Mouse (Mus musculus): ENCODE results near the gene Hoxc12. TPM values are rescaled to one million over a fixed set of nuclear protein-coding genes. Genes with fewer than 3 reads are reported as not detected.

Gene Hoxc12
- not detected in 2 replicates for polyA plus RNA-seq (2014; fragmentation: Nextera tagmentation; extraction: Ambion mirVana)

- no peak within 1 kb of the TSS for H3K9ac ChIP-seq
- no peak for ATAC-seq (ENCODE audit: low FRiP score)
- 2% methylated on average over 31 of the region's 31 CpGs for WGBS
- H3K4me1 ChIP-seq (replicated peaks; ENCODE audit: control insufficient read depth, insufficient read depth, low read length) = no peaks in the 10 kb centered on the region
- H3K4me2 ChIP-seq (replicated peaks) = no peak within 1 kb of the TSS
- no peaks in the 10 kb centered on the region for H3K36me3 ChIP-seq (replicated peaks; ENCODE audit: control insufficient read depth, insufficient read depth)
- DNase-seq (ENCODE audit: low spot score) = no peak
- no peaks in the 10 kb centered on the region for H3K9me3 ChIP-seq (ENCODE audit: control insufficient read depth, low read length)
- H3K27me3 ChIP-seq (ENCODE audit: control insufficient read depth, insufficient read depth, low read length) = peaks cover 100% of the 10 kb centered on the region
- H3K27ac ChIP-seq = no peak within 1 kb of the TSS
- H3K4me3 ChIP-seq (replicated peaks; ENCODE audit: low read length) = no peak within 1 kb of the TSS
Observed at GRCm38 (mm10) chr15:102936279-102936972, at the start of gene Hoxc12. Gene Hoxc12 (plus strand): TSS chr15:102936757.

GRCm38 (mm10) chr15:102895115-102895514, 41.4 kb upstream of the Hoxc12 start:
- Histone ChIP-seq H3K9me3 (ENCODE audit: control insufficient read depth, low read length) (no peaks in the 10 kb centered on the region), H3K4me2 (replicated peaks) (no peak overlapping the region), H3K9ac (no peak overlapping the region), H3K27ac (no peak overlapping the region), H3K36me3 (replicated peaks; ENCODE audit: control insufficient read depth, insufficient read depth) (no peaks in the 10 kb centered on the region), H3K27me3 (ENCODE audit: control insufficient read depth, insufficient read depth, low read length) (peaks cover 37% of the 10 kb centered on the region), H3K4me3 (replicated peaks; ENCODE audit: low read length) (no peak overlapping the region), H3K4me1 (replicated peaks; ENCODE audit: control insufficient read depth, insufficient read depth, low read length) (no peaks in the 10 kb centered on the region)
- ATAC-seq (ENCODE audit: low FRiP score) (no peak), DNase-seq (ENCODE audit: low spot score) (no peak)
- 89% methylated on average over 6 of the region's 6 CpGs for WGBS

- peaks cover 95% of the 10 kb centered on the region for H3K27me3 ChIP-seq (ENCODE audit: control insufficient read depth, insufficient read depth, low read length)
- ATAC-seq (ENCODE audit: low FRiP score) = no peak
- H3K4me3 ChIP-seq (replicated peaks; ENCODE audit: low read length) = no peak overlapping the region
Observed at GRCm38 (mm10) chr15:102904946-102905345, 31.6 kb upstream of the Hoxc12 start.

GRCm38 (mm10) chr15:102909536-102909935, 27.0 kb upstream of the Hoxc12 start:
- WGBS = 1% methylated on average over 4 of the region's 4 CpGs

More at GRCm38 (mm10) chr15:102904946-102905345, 31.6 kb upstream of the Hoxc12 start:
- H3K9me3 ChIP-seq (ENCODE audit: control insufficient read depth, low read length) = no peaks in the 10 kb centered on the region
- H3K4me2 ChIP-seq (replicated peaks) = no peak overlapping the region
- H3K4me1 ChIP-seq (replicated peaks; ENCODE audit: control insufficient read depth, insufficient read depth, low read length) = no peaks in the 10 kb centered on the region
- no peak overlapping the region for H3K9ac ChIP-seq
- WGBS = 63% methylated on average over 1 of the region's 1 CpGs
- H3K36me3 ChIP-seq (replicated peaks; ENCODE audit: control insufficient read depth, insufficient read depth) = no peaks in the 10 kb centered on the region
- no peak for DNase-seq (ENCODE audit: low spot score)
- no peak overlapping the region for H3K27ac ChIP-seq

DNA sequence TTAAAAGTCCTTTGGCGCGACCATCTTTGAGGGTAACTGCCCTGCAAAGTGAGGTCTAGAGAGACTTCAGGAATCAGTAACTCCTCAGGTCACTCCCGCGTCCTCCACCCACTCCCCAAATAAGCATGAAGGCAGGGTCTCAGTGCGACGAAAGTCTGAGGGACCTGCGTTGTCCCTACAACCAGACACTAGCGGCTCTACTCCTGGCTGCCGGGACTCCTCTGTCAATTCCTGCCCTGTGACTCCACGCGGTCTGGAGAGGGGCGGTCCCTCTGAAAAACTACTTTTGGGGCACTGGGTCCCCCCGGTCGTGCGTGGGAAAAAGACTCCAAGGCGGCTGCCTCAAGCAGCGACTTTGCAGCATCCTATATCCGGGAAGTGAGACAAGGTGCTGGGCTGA, 26.5 kb upstream of the Hoxc12 start:
- Histone ChIP-seq H3K9ac (no peak overlapping the region), H3K27ac (no peak overlapping the region), H3K4me2 (replicated peaks) (no peak overlapping the region), H3K27me3 (ENCODE audit: control insufficient read depth, insufficient read depth, low read length) (peaks cover 99% of the 10 kb centered on the region), H3K36me3 (replicated peaks; ENCODE audit: control insufficient read depth, insufficient read depth) (no peaks in the 10 kb centered on the region), H3K4me1 (replicated peaks; ENCODE audit: control insufficient read depth, insufficient read depth, low read length) (no peaks in the 10 kb centered on the region), H3K9me3 (ENCODE audit: control insufficient read depth, low read length) (no peaks in the 10 kb centered on the region), H3K4me3 (replicated peaks; ENCODE audit: low read length) (no peak overlapping the region)
- WGBS = 2% methylated on average over 18 of the region's 18 CpGs
- DNase-seq (ENCODE audit: low spot score) = no peak
- ATAC-seq (ENCODE audit: low FRiP score) = no peak

More at GRCm38 (mm10) chr15:102909536-102909935, 27.0 kb upstream of the Hoxc12 start:
- no peaks in the 10 kb centered on the region for H3K36me3 ChIP-seq (replicated peaks; ENCODE audit: control insufficient read depth, insufficient read depth)
- DNase-seq (ENCODE audit: low spot score) (no peak), ATAC-seq (ENCODE audit: low FRiP score) (no peak)
- no peaks in the 10 kb centered on the region for H3K9me3 ChIP-seq (ENCODE audit: control insufficient read depth, low read length)
- H3K4me1 ChIP-seq (replicated peaks; ENCODE audit: control insufficient read depth, insufficient read depth, low read length) = no peaks in the 10 kb centered on the region
- no peak overlapping the region for H3K27ac ChIP-seq
- no peak overlapping the region for H3K4me3 ChIP-seq (replicated peaks; ENCODE audit: low read length)
- no peak overlapping the region for H3K4me2 ChIP-seq (replicated peaks)
- H3K27me3 ChIP-seq (ENCODE audit: control insufficient read depth, insufficient read depth, low read length) = peaks cover 99% of the 10 kb centered on the region
- H3K9ac ChIP-seq = no peak overlapping the region

- DNase-seq (ENCODE audit: low spot score) = no peak
- peaks cover 99% of the 10 kb centered on the region for H3K27me3 ChIP-seq (ENCODE audit: control insufficient read depth, insufficient read depth, low read length)
- no peak overlapping the region for H3K4me2 ChIP-seq (replicated peaks)
- under 1% methylated on average over 22 of the region's 22 CpGs for WGBS
- no peak overlapping the region for H3K4me3 ChIP-seq (replicated peaks; ENCODE audit: low read length)
- ATAC-seq (ENCODE audit: low FRiP score) = no peak
- H3K9ac ChIP-seq = no peak overlapping the region
- H3K36me3 ChIP-seq (replicated peaks; ENCODE audit: control insufficient read depth, insufficient read depth) = no peaks in the 10 kb centered on the region
- H3K4me1 ChIP-seq (replicated peaks; ENCODE audit: control insufficient read depth, insufficient read depth, low read length) = no peaks in the 10 kb centered on the region
- H3K27ac ChIP-seq = no peak overlapping the region
- H3K9me3 ChIP-seq (ENCODE audit: control insufficient read depth, low read length) = no peaks in the 10 kb centered on the region
Observed at GRCm38 (mm10) chr15:102910496-102911095, 26.0 kb upstream of the Hoxc12 start.

- Histone ChIP-seq H3K27ac (no peak overlapping the region), H3K27me3 (ENCODE audit: control insufficient read depth, insufficient read depth, low read length) (peaks cover 99% of the 10 kb centered on the region), H3K4me3 (replicated peaks; ENCODE audit: low read length) (no peak overlapping the region), H3K4me2 (replicated peaks) (no peak overlapping the region), H3K4me1 (replicated peaks; ENCODE audit: control insufficient read depth, insufficient read depth, low read length) (no peaks in the 10 kb centered on the region), H3K36me3 (replicated peaks; ENCODE audit: control insufficient read depth, insufficient read depth) (no peaks in the 10 kb centered on the region), H3K9ac (no peak overlapping the region), H3K9me3 (ENCODE audit: control insufficient read depth, low read length) (no peaks in the 10 kb centered on the region)
- DNase-seq (ENCODE audit: low spot score) = no peak
- ATAC-seq (ENCODE audit: low FRiP score) = no peak
- under 1% methylated on average over 19 of the region's 19 CpGs for WGBS
Observed at GRCm38 (mm10) chr15:102913038-102913585, 23.4 kb upstream of the Hoxc12 start.

DNA sequence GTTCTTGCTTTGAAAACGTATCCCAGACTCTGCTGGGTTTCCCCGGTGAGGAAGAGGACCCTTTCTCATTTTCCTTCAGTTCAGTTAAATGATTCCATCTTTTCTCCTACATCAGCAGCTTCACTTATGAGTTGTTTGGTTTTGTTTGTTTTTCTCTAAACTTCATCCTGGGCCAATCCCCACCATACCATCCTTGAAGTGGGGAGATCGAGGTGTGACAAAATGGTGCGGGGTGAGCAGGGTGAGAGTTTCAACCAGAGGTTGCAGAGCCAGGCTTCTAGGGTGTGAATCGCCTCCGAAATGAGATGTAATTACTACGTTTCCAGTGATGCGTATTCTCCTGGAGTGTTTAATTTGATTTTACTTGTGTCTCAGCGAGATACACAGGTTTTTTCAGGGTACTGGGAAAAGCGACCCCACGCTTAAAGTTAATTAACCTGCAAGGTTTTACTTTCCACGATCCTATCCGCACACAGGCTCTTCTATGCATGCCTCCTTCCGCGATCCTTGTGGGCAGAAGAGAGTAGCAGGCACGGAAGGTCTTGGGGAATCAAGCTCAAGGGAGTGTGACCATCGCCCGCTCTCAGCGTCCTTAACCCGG, 18.5 kb upstream of the Hoxc12 start:
- Histone ChIP-seq H3K27ac (no peak overlapping the region), H3K27me3 (ENCODE audit: control insufficient read depth, insufficient read depth, low read length) (peaks cover 99% of the 10 kb centered on the region), H3K4me3 (replicated peaks; ENCODE audit: low read length) (no peak overlapping the region), H3K9me3 (ENCODE audit: control insufficient read depth, low read length) (no peaks in the 10 kb centered on the region), H3K4me1 (replicated peaks; ENCODE audit: control insufficient read depth, insufficient read depth, low read length) (no peaks in the 10 kb centered on the region), H3K36me3 (replicated peaks; ENCODE audit: control insufficient read depth, insufficient read depth) (no peaks in the 10 kb centered on the region), H3K4me2 (replicated peaks) (no peak overlapping the region), H3K9ac (no peak overlapping the region)
- under 1% methylated on average over 20 of the region's 20 CpGs for WGBS
- ATAC-seq (ENCODE audit: low FRiP score) (no peak), DNase-seq (ENCODE audit: low spot score) (no peak)

DNA sequence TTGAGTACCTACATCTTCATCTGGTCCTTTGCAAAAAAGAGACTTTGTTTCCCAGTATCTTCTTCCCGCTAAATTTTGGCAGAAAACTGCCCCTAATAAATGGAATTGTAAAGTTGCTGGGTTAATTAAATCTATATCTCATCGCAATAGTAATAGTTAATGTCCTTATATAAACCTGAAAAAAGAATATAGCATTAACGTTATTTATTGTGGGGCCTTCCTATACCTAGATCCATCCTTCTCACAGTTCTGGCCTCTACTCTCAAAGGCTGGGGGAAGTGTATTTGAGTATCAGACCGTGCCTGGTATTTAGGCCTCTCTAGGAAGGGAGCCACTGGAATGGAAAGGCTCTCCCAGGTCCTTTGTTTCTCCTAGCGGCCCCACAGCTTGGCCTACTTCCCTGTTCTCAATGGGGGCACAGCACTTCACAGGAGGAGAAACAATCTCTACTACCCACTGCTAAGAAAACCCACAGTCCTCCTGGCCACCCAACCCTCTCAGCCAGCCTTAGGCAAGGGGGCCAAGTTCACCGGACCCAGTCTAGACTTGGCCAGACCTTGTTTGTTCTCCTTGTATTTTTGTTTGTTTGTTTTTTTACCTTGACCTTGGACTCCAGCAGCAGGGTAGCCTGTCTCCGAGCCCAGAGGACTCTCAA, 17.8 kb upstream of the Hoxc12 start:
- Histone ChIP-seq H3K9ac (no peak overlapping the region), H3K36me3 (replicated peaks; ENCODE audit: control insufficient read depth, insufficient read depth) (no peaks in the 10 kb centered on the region), H3K4me3 (replicated peaks; ENCODE audit: low read length) (no peak overlapping the region), H3K27me3 (ENCODE audit: control insufficient read depth, insufficient read depth, low read length) (peaks cover 99% of the 10 kb centered on the region), H3K27ac (no peak overlapping the region), H3K9me3 (ENCODE audit: control insufficient read depth, low read length) (no peaks in the 10 kb centered on the region), H3K4me1 (replicated peaks; ENCODE audit: control insufficient read depth, insufficient read depth, low read length) (no peaks in the 10 kb centered on the region), H3K4me2 (replicated peaks) (no peak overlapping the region)
- ATAC-seq (ENCODE audit: low FRiP score) (no peak), DNase-seq (ENCODE audit: low spot score) (no peak)
- 3% methylated on average over 7 of the region's 7 CpGs for WGBS

Measured in hindbrain, embryonic 14.5 days (tissue).